Mouse (Mus musculus) bone marrow, adult 2 months (tissue): Measurements from ENCODE around the gene Sp6.

Experiments
- CTCF ChIP-seq: fragments of 200-500 bp; IDR thresholded peaks from 2 replicates; pipeline ENCODE4 v1.5.1; 2011; ENCODE audit warnings: low read length, control low read depth; ENCODE audit not compliant: control insufficient read depth, insufficient read depth
- POLR2A ChIP-seq: fragments of 200-500 bp; IDR thresholded peaks from 2 replicates; pipeline ENCODE4 v1.6.1; 2011; ENCODE audit warnings: low read depth, mild to moderate bottlenecking, control low read depth, low read length, borderline replicate concordance; ENCODE audit not compliant: control insufficient read depth

DNA sequence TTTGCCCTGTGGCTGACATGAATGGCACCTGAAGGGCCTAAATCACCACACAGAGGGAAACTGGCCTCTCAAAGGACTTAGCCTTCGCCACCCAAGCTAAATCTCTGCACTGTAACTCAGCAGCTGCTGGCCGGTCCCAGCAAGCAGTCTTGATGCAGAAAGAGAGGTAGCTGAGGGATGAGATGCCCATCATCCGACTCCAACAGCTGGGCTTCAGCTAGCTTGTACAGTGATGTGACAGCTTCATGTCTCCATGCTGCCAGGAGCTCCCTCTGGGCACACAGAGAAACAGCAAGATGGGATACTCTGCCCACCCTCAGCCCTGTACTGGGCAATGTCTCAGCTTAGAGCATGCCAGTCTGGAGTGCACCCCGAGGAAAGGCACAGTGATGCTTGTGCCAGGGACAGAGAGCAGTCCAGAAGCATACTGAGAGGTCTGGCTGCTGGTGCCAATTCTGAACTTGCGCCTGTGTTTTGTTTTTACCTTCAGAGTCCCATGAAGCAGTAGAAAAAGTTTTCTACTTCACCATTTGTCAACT lies 39.7 kb upstream of the Sp6 start:
- TF ChIP-seq CTCF (no peak), POLR2A (no peak)
